Mouse (Mus musculus) liver, embryonic 14.5 days (tissue): ENCODE measurements around the gene 1600002K03Rik. TPM values are rescaled to one million over a fixed set of nuclear protein-coding genes. Genes with fewer than 3 reads are reported as not detected.
"Not testable (repeated sequence)": the region's sequence is repeated elsewhere in the genome, so short reads cannot be mapped to it uniquely, and the experiment has no call there.

ENCODE experiments used
- ATAC-seq: fragments of 200-750 bp; cut with Nextera tagmentation; 2 replicates; pipeline ENCODE4 v1.8.0; 2017; ENCODE audit warnings: moderate number of reproducible peaks, mild to moderate bottlenecking, moderate library complexity; ENCODE audit not compliant: insufficient read depth
- DNase-seq, 3 experiments: peaks; one replicate each; pipeline ENCODE4 v3.0.0-alpha.2; 2012 to 2013; ENCODE audit warnings: low read depth in 3 of 3, low spot score in 3 of 3
- H3K27ac ChIP-seq: fragments of 300-500 bp; sonication (generic); 2 replicates; pipeline ENCODE4 v1.5.1; 2014; ENCODE audit warnings: moderate library complexity, mild to moderate bottlenecking, control low read depth, inconsistent platforms
- H3K27me3 ChIP-seq: fragments of 300-500 bp; sonication (generic); 2 replicates; pipeline ENCODE4 v1.6.1; 2014; ENCODE audit warnings: mild to moderate bottlenecking, low read length, moderate library complexity; ENCODE audit not compliant: control insufficient read depth, insufficient read depth
- H3K36me3 ChIP-seq: fragments of 300-500 bp; sonication (generic); replicated peaks from 2 replicates; pipeline ENCODE4 v1.6.1; 2014; ENCODE audit warnings: low read depth; ENCODE audit not compliant: control insufficient read depth, insufficient read depth
- H3K4me1 ChIP-seq, 2 experiments: fragments of 200-500 bp in 1 of 2; fragments of 300-500 bp in 1 of 2; sonication (generic) in 1 of 2; replicated peaks; 2 replicates each; pipeline ENCODE4 v1.6.1; 2012 to 2014; ENCODE audit warnings: antibody characterized with exemption in 1 of 2, inconsistent platforms in 1 of 2, low read length in 1 of 2; ENCODE audit not compliant: control insufficient read depth in 2 of 2, insufficient read depth in 2 of 2
- H3K4me2 ChIP-seq: fragments of 300-500 bp; sonication (generic); 2 replicates; pipeline ENCODE4 v1.6.1; 2014; ENCODE audit warnings: low read depth, mild to moderate bottlenecking, control low read depth, moderate library complexity
- H3K4me3 ChIP-seq, 2 experiments: fragments of 200-500 bp in 1 of 2; fragments of 300-500 bp in 1 of 2; sonication (generic) in 1 of 2; 2 replicates each; pipeline ENCODE4 v1.5.1; 2012 to 2014; ENCODE audit warnings: low read depth in 2 of 2, low read length in 2 of 2, mild to moderate bottlenecking in 2 of 2, control low read depth in 1 of 2, inconsistent platforms in 1 of 2, moderate library complexity in 1 of 2; ENCODE audit not compliant: insufficient read depth in 1 of 2
- H3K9ac ChIP-seq: fragments of 300-500 bp; sonication (generic); replicated peaks from 2 replicates; pipeline ENCODE4 v1.6.1; 2014; ENCODE audit warnings: mild to moderate bottlenecking, control low read depth, moderate library complexity
- H3K9me3 ChIP-seq: fragments of 300-500 bp; sonication (generic); 2 replicates; pipeline ENCODE4 v1.6.1; 2016; ENCODE audit warnings: low read length, mixed read lengths; ENCODE audit not compliant: control insufficient read depth
- CTCF ChIP-seq: IDR thresholded peaks from 2 replicates; pipeline ENCODE4 v1.5.1; 2016; ENCODE audit warnings: antibody characterized with exemption, low read depth, control low read depth
- EP300 ChIP-seq: IDR thresholded peaks from 2 replicates; pipeline ENCODE4 v1.6.1; 2016; ENCODE audit warnings: antibody characterized with exemption, low read depth
- WGBS: fragments of 180-500 bp; shearing (Covaris S2); extraction: QIAGEN DNeasy Blood & Tissue Kit; methylation state at CpG from one replicate; pipeline ENCODE4 v1.1.7; 2014; ENCODE audit not compliant: insufficient replicate concordance; 5-methylcytosine and 5-hydroxymethylcytosine counted together
- polyA plus RNA-seq, 2 experiments: library from polyadenylated mRNA; depleted of rRNA in 1 of 2; stranded (reverse) in 1 of 2; unstranded in 1 of 2; fragments of >200 nt; fragmentation: Nextera tagmentation in 1 of 2; extraction: Ambion mirVana in 1 of 2; gene quantifications; 2 replicates each; pipeline versions ENCODE4 v1.2.1 to v1.2.3; 2012 to 2014

The 1600002K03Rik gene
- polyA plus RNA-seq, 2 experiments = 6.9 to 13.2 TPM

DNA sequence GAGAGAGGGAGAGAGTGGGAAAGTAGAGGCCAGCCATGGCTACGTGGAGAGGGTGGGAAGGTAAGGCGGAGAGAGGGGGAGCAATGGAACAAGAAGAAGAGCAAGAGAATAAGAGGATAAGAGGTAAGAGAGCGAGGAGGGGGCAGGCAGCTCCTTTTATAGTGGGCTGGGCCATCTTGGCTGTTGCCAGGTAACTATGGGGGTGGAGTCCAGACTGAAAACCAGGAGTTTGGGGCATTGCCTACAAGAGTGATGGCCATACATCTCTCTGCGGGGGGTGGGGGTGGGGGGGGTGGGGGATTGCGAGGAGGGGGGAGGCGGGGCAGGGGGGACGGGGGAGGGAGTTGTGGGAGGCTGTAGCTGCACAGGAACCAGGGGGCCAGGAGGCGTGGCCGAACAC, 47.9 kb downstream of the 1600002K03Rik start:
- DNase-seq (no peak), ATAC-seq (no peak)
- TF ChIP-seq CTCF = no peak
- no peak for TF ChIP-seq EP300
- Histone ChIP-seq H3K4me1 (peaks cover 0 to 2% of the 10 kb centered on the region in 2 experiments; a peak in 1 of 4 replicates), H3K27me3 (no peaks in the 10 kb centered on the region), H3K27ac (no peak overlapping the region), H3K4me3 (no peak overlapping the region), H3K4me2 (no peak overlapping the region), H3K9ac (no peak overlapping the region), H3K9me3 (no peaks in the 10 kb centered on the region), H3K36me3 (no peaks in the 10 kb centered on the region)
- WGBS = 41% methylated on average over 9 of the region's 9 CpGs

DNA sequence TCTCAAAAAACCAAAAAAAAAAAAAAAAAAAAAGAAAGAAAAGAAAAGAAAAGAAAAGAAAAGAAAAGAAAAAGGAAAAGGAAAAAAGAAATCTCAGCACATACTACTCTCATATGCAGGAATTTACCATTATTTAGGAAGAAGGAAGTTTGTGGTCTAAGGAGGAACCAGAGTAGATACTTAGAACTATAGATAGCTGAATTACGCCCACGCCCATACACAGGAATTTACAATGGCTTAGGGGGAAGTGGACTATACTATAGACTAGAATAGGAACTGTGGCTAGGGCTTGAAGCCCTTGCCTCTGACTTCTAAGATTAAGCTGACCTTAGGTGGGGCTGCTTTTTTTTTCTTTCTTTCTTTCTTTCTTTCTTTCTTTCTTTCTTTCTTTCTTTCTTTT, 50.4 kb downstream of the 1600002K03Rik start:
- WGBS = 10% methylated on average over 2 of the region's 2 CpGs
- not testable (repeated sequence) for H3K9ac ChIP-seq, DNase-seq, ATAC-seq, H3K9me3 ChIP-seq, H3K4me3 ChIP-seq, H3K36me3 ChIP-seq, H3K27me3 ChIP-seq, H3K27ac ChIP-seq, H3K4me2 ChIP-seq
- peaks cover 8 to 16% of the 10 kb centered on the region in 2 experiments for H3K4me1 ChIP-seq

Other genes starting within 250 kb of the 1600002K03Rik start
- gene Arid3a, start 245.9 kb upstream of the 1600002K03Rik start, polyA plus RNA-seq (2012; rRNA removed) = 5.5 and 6.4 TPM in 2 replicates
- 3.4 and 3.9 TPM in 2 replicates for gene Arid3a, start 245.9 kb upstream of the 1600002K03Rik start, polyA plus RNA-seq (2014; fragmentation: Nextera tagmentation; extraction: Ambion mirVana)
- 22.3 and 24.7 TPM in 2 replicates for gene Wdr18, start 212.8 kb upstream of the 1600002K03Rik start, polyA plus RNA-seq (2012; rRNA removed)
- gene Wdr18, start 212.8 kb upstream of the 1600002K03Rik start, polyA plus RNA-seq (2014; fragmentation: Nextera tagmentation; extraction: Ambion mirVana) = 58.4 TPM in 2 replicates
- gene Grin3b, start 202.2 kb upstream of the 1600002K03Rik start, polyA plus RNA-seq (2012; rRNA removed) = 0.01 and 0.03 TPM in 2 replicates
- 0.13 TPM in 1 of 2 replicates, not detected in the other for gene Grin3b, start 202.2 kb upstream of the 1600002K03Rik start, polyA plus RNA-seq (2014; fragmentation: Nextera tagmentation; extraction: Ambion mirVana)
- gene Tmem259, start 188.6 kb upstream of the 1600002K03Rik start, polyA plus RNA-seq (2012; rRNA removed) = 59.7 and 79.7 TPM in 2 replicates
- 5.9 and 8.6 TPM in 2 replicates for gene Tmem259, start 188.6 kb upstream of the 1600002K03Rik start, polyA plus RNA-seq (2014; fragmentation: Nextera tagmentation; extraction: Ambion mirVana)
- gene Cnn2, start 184.4 kb upstream of the 1600002K03Rik start, polyA plus RNA-seq (2012; rRNA removed) = 14.3 and 15.8 TPM in 2 replicates
- gene Cnn2, start 184.4 kb upstream of the 1600002K03Rik start, polyA plus RNA-seq (2014; fragmentation: Nextera tagmentation; extraction: Ambion mirVana) = 33.8 and 39.7 TPM in 2 replicates
- gene Abca7, start 176.4 kb upstream of the 1600002K03Rik start, polyA plus RNA-seq (2012; rRNA removed) = 11.2 and 12.7 TPM in 2 replicates
- gene Abca7, start 176.4 kb upstream of the 1600002K03Rik start, polyA plus RNA-seq (2014; fragmentation: Nextera tagmentation; extraction: Ambion mirVana) = 4.9 and 6.0 TPM in 2 replicates
- 17.5 and 20.9 TPM in 2 replicates for gene Arhgap45, start 156.3 kb upstream of the 1600002K03Rik start, polyA plus RNA-seq (2012; rRNA removed)
- gene Arhgap45, start 156.3 kb upstream of the 1600002K03Rik start, polyA plus RNA-seq (2014; fragmentation: Nextera tagmentation; extraction: Ambion mirVana) = 7.9 and 9.3 TPM in 2 replicates
- 77.0 and 121 TPM in 2 replicates for gene Polr2e, start 133.1 kb upstream of the 1600002K03Rik start, polyA plus RNA-seq (2012; rRNA removed)
- gene Polr2e, start 133.1 kb upstream of the 1600002K03Rik start, polyA plus RNA-seq (2014; fragmentation: Nextera tagmentation; extraction: Ambion mirVana) = 88.0 and 90.2 TPM in 2 replicates
- gene Gpx4, start 125.8 kb upstream of the 1600002K03Rik start, polyA plus RNA-seq (2012; rRNA removed) = 274 and 388 TPM in 2 replicates
- 705 and 724 TPM in 2 replicates for gene Gpx4, start 125.8 kb upstream of the 1600002K03Rik start, polyA plus RNA-seq (2014; fragmentation: Nextera tagmentation; extraction: Ambion mirVana)
- 10.0 and 10.1 TPM in 2 replicates for gene Sbno2, start 67.4 kb upstream of the 1600002K03Rik start, polyA plus RNA-seq (2012; rRNA removed)
- gene Sbno2, start 67.4 kb upstream of the 1600002K03Rik start, polyA plus RNA-seq (2014; fragmentation: Nextera tagmentation; extraction: Ambion mirVana) = 6.6 and 7.6 TPM in 2 replicates
- gene Stk11, start 57.1 kb upstream of the 1600002K03Rik start, polyA plus RNA-seq (2012; rRNA removed) = 80.5 and 88.8 TPM in 2 replicates
- 17.4 and 18.9 TPM in 2 replicates for gene Stk11, start 57.1 kb upstream of the 1600002K03Rik start, polyA plus RNA-seq (2014; fragmentation: Nextera tagmentation; extraction: Ambion mirVana)
- gene Atp5d, start 34.3 kb upstream of the 1600002K03Rik start, polyA plus RNA-seq (2012; rRNA removed) = 196 and 211 TPM in 2 replicates
- gene Atp5d, start 34.3 kb upstream of the 1600002K03Rik start, polyA plus RNA-seq (2014; fragmentation: Nextera tagmentation; extraction: Ambion mirVana) = 249 and 270 TPM in 2 replicates
- gene Cbarp, start 32.1 kb upstream of the 1600002K03Rik start, polyA plus RNA-seq (2012; rRNA removed) = 1.8 and 2.2 TPM in 2 replicates
- 0.42 and 1.1 TPM in 2 replicates for gene Cbarp, start 32.1 kb upstream of the 1600002K03Rik start, polyA plus RNA-seq (2014; fragmentation: Nextera tagmentation; extraction: Ambion mirVana)
- 9.1 and 10.3 TPM in 2 replicates for gene Midn, start 24.7 kb upstream of the 1600002K03Rik start, polyA plus RNA-seq (2012; rRNA removed)
- gene Midn, start 24.7 kb upstream of the 1600002K03Rik start, polyA plus RNA-seq (2014; fragmentation: Nextera tagmentation; extraction: Ambion mirVana) = 5.1 and 5.7 TPM in 2 replicates
- 19.4 and 19.8 TPM in 2 replicates for gene Cirbp, start 7.0 kb upstream of the 1600002K03Rik start, polyA plus RNA-seq (2012; rRNA removed)
- 10.1 and 10.7 TPM in 2 replicates for gene Cirbp, start 7.0 kb upstream of the 1600002K03Rik start, polyA plus RNA-seq (2014; fragmentation: Nextera tagmentation; extraction: Ambion mirVana)
- 0.40 and 0.47 TPM in 2 replicates for gene Efna2, start 6.5 kb downstream of the 1600002K03Rik start, polyA plus RNA-seq (2012; rRNA removed)
- 0.51 and 0.52 TPM in 2 replicates for gene Efna2, start 6.5 kb downstream of the 1600002K03Rik start, polyA plus RNA-seq (2014; fragmentation: Nextera tagmentation; extraction: Ambion mirVana)
- 12.9 and 18.8 TPM in 2 replicates for gene Mum1, start 53.5 kb downstream of the 1600002K03Rik start, polyA plus RNA-seq (2012; rRNA removed)
- gene Mum1, start 53.5 kb downstream of the 1600002K03Rik start, polyA plus RNA-seq (2014; fragmentation: Nextera tagmentation; extraction: Ambion mirVana) = 13.2 and 13.8 TPM in 2 replicates
- 189 and 256 TPM in 2 replicates for gene Ndufs7, start 76.2 kb downstream of the 1600002K03Rik start, polyA plus RNA-seq (2012; rRNA removed)
- gene Ndufs7, start 76.2 kb downstream of the 1600002K03Rik start, polyA plus RNA-seq (2014; fragmentation: Nextera tagmentation; extraction: Ambion mirVana) = 272 and 285 TPM in 2 replicates
- 36.5 and 41.4 TPM in 2 replicates for gene Gamt, start 88.1 kb downstream of the 1600002K03Rik start, polyA plus RNA-seq (2012; rRNA removed)
- gene Gamt, start 88.1 kb downstream of the 1600002K03Rik start, polyA plus RNA-seq (2014; fragmentation: Nextera tagmentation; extraction: Ambion mirVana) = 64.9 and 67.9 TPM in 2 replicates
- 54.8 and 75.9 TPM in 2 replicates for gene Dazap1, start 88.5 kb downstream of the 1600002K03Rik start, polyA plus RNA-seq (2012; rRNA removed)
- gene Dazap1, start 88.5 kb downstream of the 1600002K03Rik start, polyA plus RNA-seq (2014; fragmentation: Nextera tagmentation; extraction: Ambion mirVana) = 20.4 and 22.7 TPM in 2 replicates
- gene Rps15, start 119.5 kb downstream of the 1600002K03Rik start, polyA plus RNA-seq (2012; rRNA removed) = 2,043 and 2,097 TPM in 2 replicates
- 805 and 809 TPM in 2 replicates for gene Rps15, start 119.5 kb downstream of the 1600002K03Rik start, polyA plus RNA-seq (2014; fragmentation: Nextera tagmentation; extraction: Ambion mirVana)
- gene Apc2, start 123.0 kb downstream of the 1600002K03Rik start, polyA plus RNA-seq (2012; rRNA removed) = 0.04 and 0.16 TPM in 2 replicates
- gene Apc2, start 123.0 kb downstream of the 1600002K03Rik start, polyA plus RNA-seq (2014; fragmentation: Nextera tagmentation; extraction: Ambion mirVana) = 0.04 TPM in 1 of 2 replicates, not detected in the other
- 24.3 and 24.7 TPM in 2 replicates for gene 2310011J03Rik, start 147.6 kb downstream of the 1600002K03Rik start, polyA plus RNA-seq (2012; rRNA removed)
- 29.4 and 29.5 TPM in 2 replicates for gene 2310011J03Rik, start 147.6 kb downstream of the 1600002K03Rik start, polyA plus RNA-seq (2014; fragmentation: Nextera tagmentation; extraction: Ambion mirVana)
- 6.6 and 7.2 TPM in 2 replicates for gene Pcsk4, start 156.6 kb downstream of the 1600002K03Rik start, polyA plus RNA-seq (2012; rRNA removed)
- 3.1 and 3.2 TPM in 2 replicates for gene Pcsk4, start 156.6 kb downstream of the 1600002K03Rik start, polyA plus RNA-seq (2014; fragmentation: Nextera tagmentation; extraction: Ambion mirVana)
- gene Reep6, start 157.0 kb downstream of the 1600002K03Rik start, polyA plus RNA-seq (2012; rRNA removed) = 23.6 and 29.2 TPM in 2 replicates
- gene Reep6, start 157.0 kb downstream of the 1600002K03Rik start, polyA plus RNA-seq (2014; fragmentation: Nextera tagmentation; extraction: Ambion mirVana) = 55.3 and 59.5 TPM in 2 replicates
- gene Adamtsl5, start 175.5 kb downstream of the 1600002K03Rik start, polyA plus RNA-seq (2012; rRNA removed) = 1.9 and 2.1 TPM in 2 replicates
- gene Adamtsl5, start 175.5 kb downstream of the 1600002K03Rik start, polyA plus RNA-seq (2014; fragmentation: Nextera tagmentation; extraction: Ambion mirVana) = 1.3 TPM in 2 replicates
- gene Plk5, start 183.5 kb downstream of the 1600002K03Rik start, polyA plus RNA-seq (2012; rRNA removed) = 0.08 and 0.10 TPM in 2 replicates
- gene Plk5, start 183.5 kb downstream of the 1600002K03Rik start, polyA plus RNA-seq (2014; fragmentation: Nextera tagmentation; extraction: Ambion mirVana) = 0.09 TPM in 1 of 2 replicates, not detected in the other
- 3.2 and 3.3 TPM in 2 replicates for gene Mex3d, start 214.7 kb downstream of the 1600002K03Rik start, polyA plus RNA-seq (2012; rRNA removed)
- 0.55 and 1.1 TPM in 2 replicates for gene Mex3d, start 214.7 kb downstream of the 1600002K03Rik start, polyA plus RNA-seq (2014; fragmentation: Nextera tagmentation; extraction: Ambion mirVana)
- gene Mbd3, start 226.6 kb downstream of the 1600002K03Rik start, polyA plus RNA-seq (2012; rRNA removed) = 66.7 and 79.5 TPM in 2 replicates
- gene Mbd3, start 226.6 kb downstream of the 1600002K03Rik start, polyA plus RNA-seq (2014; fragmentation: Nextera tagmentation; extraction: Ambion mirVana) = 43.7 and 44.3 TPM in 2 replicates
- 359 and 571 TPM in 2 replicates for gene Uqcr11, start 233.9 kb downstream of the 1600002K03Rik start, polyA plus RNA-seq (2012; rRNA removed)
- gene Uqcr11, start 233.9 kb downstream of the 1600002K03Rik start, polyA plus RNA-seq (2014; fragmentation: Nextera tagmentation; extraction: Ambion mirVana) = 729 and 738 TPM in 2 replicates